Mouse (Mus musculus) hindbrain, postnatal 0 days (tissue): ENCODE measurements around the gene Tmem184a. TPM values are rescaled to one million over a fixed set of nuclear protein-coding genes. Genes with fewer than 3 reads are reported as not detected.

ENCODE experiments used
- ATAC-seq: fragments of 200-750 bp; cut with Nextera tagmentation; 2 replicates; pipeline ENCODE4 v1.8.0; 2017; ENCODE audit warnings: mild to moderate bottlenecking, moderate TSS enrichment, moderate library complexity
- DNase-seq: peaks from one replicate; pipeline ENCODE4 v3.0.0-alpha.2; 2015; ENCODE audit warnings: low spot score
- H3K27ac ChIP-seq: fragments of 300-500 bp; sonication (generic); 2 replicates; pipeline ENCODE4 v1.5.1; 2014; ENCODE audit warnings: mild to moderate bottlenecking
- H3K27me3 ChIP-seq: fragments of 300-500 bp; sonication (generic); 2 replicates; pipeline ENCODE4 v1.6.1; 2014; ENCODE audit warnings: low read length, mixed read lengths; ENCODE audit not compliant: insufficient read depth
- H3K36me3 ChIP-seq: fragments of 300-500 bp; sonication (generic); 2 replicates; pipeline ENCODE4 v1.6.1; 2014; ENCODE audit warnings: low read length, mixed read lengths; ENCODE audit not compliant: insufficient read depth
- H3K4me1 ChIP-seq: fragments of 300-500 bp; sonication (generic); 2 replicates; pipeline ENCODE4 v1.6.1; 2014; ENCODE audit warnings: antibody characterized with exemption, low read length, mixed read lengths; ENCODE audit not compliant: insufficient read depth
- H3K4me2 ChIP-seq: fragments of 300-500 bp; sonication (generic); 2 replicates; pipeline ENCODE4 v1.6.1; 2014; ENCODE audit warnings: low read depth, mild to moderate bottlenecking, low read length, moderate library complexity, mixed read lengths
- H3K4me3 ChIP-seq: fragments of 300-500 bp; sonication (generic); 2 replicates; pipeline ENCODE4 v1.5.1; 2014; ENCODE audit warnings: low read length
- H3K9ac ChIP-seq: fragments of 300-500 bp; sonication (generic); replicated peaks from 2 replicates; pipeline ENCODE4 v1.6.1; 2014; ENCODE audit warnings: mild to moderate bottlenecking, low read length, moderate library complexity, mixed read lengths
- H3K9me3 ChIP-seq: fragments of 300-500 bp; sonication (generic); 2 replicates; pipeline ENCODE4 v1.6.1; 2016; ENCODE audit warnings: low read length, mixed read lengths
- CTCF ChIP-seq: IDR thresholded peaks from 2 replicates; pipeline ENCODE4 v1.5.1; 2016; ENCODE audit warnings: antibody characterized with exemption, control low read depth, low read depth
- WGBS: fragments of 180-500 bp; shearing (Covaris S2); extraction: QIAGEN DNeasy Blood & Tissue Kit; methylation state at CpG from one replicate; pipeline ENCODE4 v1.1.7; 2014; 5-methylcytosine and 5-hydroxymethylcytosine counted together
- polyA plus RNA-seq: library from polyadenylated mRNA; unstranded; fragments of >200 nt; fragmentation: Nextera tagmentation; extraction: Ambion mirVana; gene quantifications from 2 replicates; pipeline ENCODE4 v1.2.1, GENCODE M21; 2015
- total RNA-seq: library from RNA; depleted of rRNA; stranded (reverse); fragments of >200 nt; gene quantifications from 2 replicates; pipeline ENCODE4 v1.2.3, GENCODE M21; 2014

Tmem184a gene
- total and polyA plus RNA-seq, 2 experiments from 2014 or later: 0.06 to 0.31 TPM

DNA sequence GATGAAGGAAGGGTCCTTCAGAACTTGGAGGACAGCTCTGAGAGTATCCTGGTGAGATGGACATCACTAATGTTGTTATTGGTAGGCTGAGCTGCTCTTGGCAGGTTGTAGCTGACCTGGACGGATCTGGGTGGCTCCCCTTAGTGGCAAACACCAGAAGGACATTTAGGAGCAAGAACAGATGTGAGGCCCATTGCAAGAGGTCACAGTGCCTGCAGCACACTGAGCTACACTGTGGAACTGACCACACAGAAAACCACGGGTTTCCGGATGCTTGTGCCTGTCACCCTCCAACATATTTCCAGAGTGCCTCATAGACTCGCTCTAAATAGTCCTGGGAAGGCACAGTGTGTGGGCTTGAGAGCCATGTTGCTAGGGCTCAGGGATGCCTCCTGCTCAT, 30.3 kb downstream of the Tmem184a start:
- no peak overlapping the region for H3K27ac ChIP-seq
- H3K4me2 ChIP-seq: no peak overlapping the region
- no peaks in the 10 kb centered on the region for H3K36me3 ChIP-seq
- H3K27me3 ChIP-seq: no peaks in the 10 kb centered on the region
- H3K4me3 ChIP-seq: no peak overlapping the region
- WGBS: 55% methylated on average over 4 of the region's 4 CpGs
- no peak overlapping the region for H3K9ac ChIP-seq
- TF ChIP-seq CTCF: no peak
- H3K4me1 ChIP-seq: peaks cover 9% of the 10 kb centered on the region
- H3K9me3 ChIP-seq: no peaks in the 10 kb centered on the region
- ATAC-seq: no peak
- no peak for DNase-seq

- Histone ChIP-seq H3K27me3 (no peaks in the 10 kb centered on the region), H3K9me3 (no peaks in the 10 kb centered on the region), H3K4me1 (no peaks in the 10 kb centered on the region), H3K36me3 (no peaks in the 10 kb centered on the region), H3K4me3 (no peak overlapping the region), H3K4me2 (no peak overlapping the region), H3K9ac (no peak overlapping the region), H3K27ac (no peak overlapping the region)
- WGBS: 78% methylated on average over 8 of the region's 8 CpGs
- no peak for ATAC-seq
- DNase-seq: no peak
- TF ChIP-seq CTCF: no peak
Observed at GRCm38 (mm10) chr5:139781406-139781805, 38.3 kb downstream of the Tmem184a start.

DNA sequence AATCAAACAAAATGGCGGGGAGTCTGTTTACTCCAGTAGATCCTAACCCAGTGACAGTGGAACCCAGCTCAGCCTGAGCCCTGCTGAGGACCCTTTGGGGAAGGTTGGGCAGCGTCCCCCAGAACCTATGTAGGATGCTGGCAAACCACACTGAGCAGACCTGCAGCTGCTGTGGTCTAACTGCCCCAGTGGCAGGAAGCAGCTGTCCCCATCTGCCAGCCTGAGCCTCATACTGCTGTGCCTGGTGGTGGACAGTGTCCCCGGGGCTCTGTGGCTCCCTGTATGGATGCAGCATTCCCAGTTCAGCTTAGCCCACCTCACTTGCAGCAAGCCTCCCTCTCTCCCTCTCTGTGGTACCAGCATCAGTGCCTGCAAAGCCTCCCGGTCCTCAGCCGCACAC, 42.8 kb downstream of the Tmem184a start:
- H3K4me1 ChIP-seq: 0 out of 2 replicates have a peak, but pooled peaks cover 2% of the 10 kb centered on the region
- H3K27ac ChIP-seq: no peak overlapping the region
- no peak overlapping the region for H3K9ac ChIP-seq
- H3K4me3 ChIP-seq: no peak overlapping the region
- DNase-seq (no peak), ATAC-seq (no peak)
- H3K27me3 ChIP-seq: no peaks in the 10 kb centered on the region
- no peak overlapping the region for H3K4me2 ChIP-seq
- 82% methylated on average over 5 of the region's 5 CpGs for WGBS
- no peaks in the 10 kb centered on the region for H3K9me3 ChIP-seq
- TF ChIP-seq CTCF: no peak
- H3K36me3 ChIP-seq: peaks cover 16% of the 10 kb centered on the region

DNA sequence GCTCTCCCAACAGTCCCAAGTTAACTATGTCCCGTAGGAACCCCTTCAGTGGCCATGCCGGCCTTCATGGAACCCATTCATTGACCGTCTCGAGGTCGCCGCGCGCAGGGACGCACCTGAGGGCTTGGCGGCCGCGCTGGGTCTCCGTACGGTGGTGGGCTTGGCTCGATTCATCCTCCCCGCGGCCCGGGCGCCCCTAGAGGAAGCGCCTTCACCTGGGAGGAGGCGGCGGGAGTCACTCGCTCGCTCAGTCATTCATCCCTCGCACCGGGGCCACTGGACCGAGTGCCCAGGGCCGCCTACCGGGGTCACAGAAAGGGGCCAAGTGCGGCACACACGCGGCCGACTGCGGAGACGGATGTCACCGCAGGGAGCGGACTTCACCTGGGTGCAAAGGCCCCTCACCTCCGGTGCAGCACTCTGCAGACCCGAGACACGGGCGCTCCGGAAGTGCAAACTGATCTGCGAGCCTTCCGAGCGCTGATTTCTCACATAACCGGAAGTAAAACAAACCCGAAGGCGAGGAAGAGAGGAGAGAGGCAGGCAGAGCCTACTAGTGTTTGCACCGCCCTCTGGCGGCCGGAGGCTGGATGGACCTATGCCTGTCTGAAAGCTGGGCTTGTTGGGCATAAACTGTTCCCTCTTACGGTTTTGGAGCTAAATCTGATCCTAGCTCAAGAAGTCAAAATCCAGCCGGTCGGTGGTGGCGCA, 44.3 kb downstream of the Tmem184a start, which contains the start of gene Ints1:
Gene Ints1, minus strand, starts transcription at position 459 of the 711 bp plus-strand sequence.
- H3K9ac ChIP-seq: peak within 1 kb of the TSS; percentile 80
- peaks cover 32% of the 10 kb centered on the region for H3K36me3 ChIP-seq
- H3K4me3 ChIP-seq: peak within 1 kb of the TSS; percentile 68
- under 1% methylated on average over 55 of the region's 55 CpGs for WGBS
- peak within 1 kb of the TSS; percentile 95 for H3K4me2 ChIP-seq
- H3K4me1 ChIP-seq: 0 out of 2 replicates have a peak, but pooled peaks cover 2% of the 10 kb centered on the region
- DNase-seq: peak; percentile 97
- peak; percentile 94 for ATAC-seq
- H3K9me3 ChIP-seq: no peaks in the 10 kb centered on the region
- TF ChIP-seq CTCF: peak; percentile 97
- peak within 1 kb of the TSS; percentile 8; the same call in 1 of the 2 replicates for H3K27ac ChIP-seq
- H3K27me3 ChIP-seq: no peaks in the 10 kb centered on the region

DNA sequence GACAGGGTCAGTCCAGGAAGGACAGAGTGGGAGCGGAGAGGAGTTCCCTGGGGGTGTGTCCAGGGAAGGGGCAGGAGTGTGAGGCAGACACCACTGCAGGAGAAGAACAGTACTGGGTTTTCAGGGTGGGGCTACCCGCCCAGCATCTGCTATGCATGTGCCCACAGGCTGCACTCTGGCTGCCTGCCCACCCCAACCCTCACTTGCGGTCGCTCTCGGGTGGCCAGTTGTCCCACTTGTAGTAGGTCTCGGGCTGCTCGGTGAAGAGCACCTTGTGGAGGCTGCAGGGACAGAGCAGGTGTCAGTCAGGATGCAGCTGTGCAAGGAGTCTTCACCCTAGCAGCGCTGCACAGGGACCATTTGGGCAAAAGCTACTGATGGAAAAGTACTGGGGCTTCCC, 51.5 kb downstream of the Tmem184a start:
- Histone ChIP-seq H3K9ac (no peak overlapping the region), H3K4me1 (no peaks in the 10 kb centered on the region), H3K36me3 (peaks cover 93% of the 10 kb centered on the region), H3K4me2 (no peak overlapping the region), H3K27ac (no peak overlapping the region), H3K27me3 (no peaks in the 10 kb centered on the region), H3K4me3 (no peak overlapping the region), H3K9me3 (no peaks in the 10 kb centered on the region)
- 95% methylated on average over 8 of the region's 8 CpGs for WGBS
- DNase-seq (no peak), ATAC-seq (no peak)
- no peak for TF ChIP-seq CTCF

- no peaks in the 10 kb centered on the region for H3K4me1 ChIP-seq
- peak; percentile 33; the same call in 1 of the 2 replicates for ATAC-seq
- peaks cover 99% of the 10 kb centered on the region for H3K36me3 ChIP-seq
- H3K9me3 ChIP-seq: no peaks in the 10 kb centered on the region
- no peak overlapping the region for H3K4me3 ChIP-seq
- no peak overlapping the region for H3K27ac ChIP-seq
- no peak overlapping the region for H3K9ac ChIP-seq
- no peak overlapping the region for H3K4me2 ChIP-seq
- 69% methylated on average over 11 of the region's 11 CpGs for WGBS
- peak; percentile 49 for DNase-seq
- no peaks in the 10 kb centered on the region for H3K27me3 ChIP-seq
- peak; percentile 70 for TF ChIP-seq CTCF
Observed at GRCm38 (mm10) chr5:139764296-139764695, 55.4 kb downstream of the Tmem184a start.

- WGBS: 81% methylated on average over 16 of the region's 16 CpGs
Observed at GRCm38 (mm10) chr5:139758096-139758495, 61.6 kb downstream of the Tmem184a start.

More at GRCm38 (mm10) chr5:139758096-139758495, 61.6 kb downstream of the Tmem184a start:
- Histone ChIP-seq H3K9ac (no peak overlapping the region), H3K4me1 (no peaks in the 10 kb centered on the region), H3K36me3 (peaks cover 78% of the 10 kb centered on the region), H3K4me2 (no peak overlapping the region), H3K27ac (no peak overlapping the region), H3K27me3 (no peaks in the 10 kb centered on the region), H3K4me3 (no peak overlapping the region), H3K9me3 (no peaks in the 10 kb centered on the region)
- TF ChIP-seq CTCF: no peak
- ATAC-seq (no peak), DNase-seq (no peak)
